Mouse (Mus musculus): ENCODE measurements around the gene Scp2.

The Scp2 gene

DNA sequence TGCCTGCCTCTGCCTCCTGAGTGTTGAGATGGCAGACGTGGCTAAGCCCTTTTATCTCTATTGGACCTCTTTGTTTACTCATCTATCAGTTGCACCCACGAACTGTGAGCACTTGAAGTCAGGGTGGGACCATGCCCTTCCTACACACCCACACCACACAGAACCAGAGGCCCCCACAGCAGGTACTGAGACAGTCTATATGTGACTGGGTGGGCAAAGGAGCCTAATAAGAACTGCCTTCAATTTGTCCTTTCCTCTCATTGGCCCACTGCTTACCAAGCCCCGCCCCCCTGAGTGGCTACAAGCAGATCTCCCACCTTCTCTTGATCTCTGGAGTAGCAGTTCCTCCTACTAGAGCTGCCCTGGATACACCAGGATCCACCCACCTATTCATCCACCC lies 118.6 kb downstream of the Scp2 start:
- in situ Hi-C loops (cut with MboI; ENCODE audit: unreplicated experiment in 2 of 2) = no loop called here

- in situ Hi-C loops (cut with MboI; ENCODE audit: unreplicated experiment in 2 of 2) = no loop called here
Observed at GRCm38 (mm10) chr4:108025269-108025668, 119.5 kb downstream of the Scp2 start.

- in situ Hi-C loops (cut with MboI; ENCODE audit: unreplicated experiment in 2 of 2) = no loop called here
Observed at GRCm38 (mm10) chr4:108024641-108025040, 120.2 kb downstream of the Scp2 start.

- in situ Hi-C loops (cut with MboI; ENCODE audit: unreplicated experiment in 2 of 2) = no loop called here
Observed at GRCm38 (mm10) chr4:108023186-108023585, 121.6 kb downstream of the Scp2 start.

- in situ Hi-C loops (cut with MboI; ENCODE audit: unreplicated experiment in 2 of 2) = no loop called here
Observed at GRCm38 (mm10) chr4:108020178-108020577, 124.6 kb downstream of the Scp2 start.

- in situ Hi-C loops (cut with MboI; ENCODE audit: unreplicated experiment in 2 of 2) = no loop called here
Observed at GRCm38 (mm10) chr4:108018961-108019921, 125.6 kb downstream of the Scp2 start.

DNA sequence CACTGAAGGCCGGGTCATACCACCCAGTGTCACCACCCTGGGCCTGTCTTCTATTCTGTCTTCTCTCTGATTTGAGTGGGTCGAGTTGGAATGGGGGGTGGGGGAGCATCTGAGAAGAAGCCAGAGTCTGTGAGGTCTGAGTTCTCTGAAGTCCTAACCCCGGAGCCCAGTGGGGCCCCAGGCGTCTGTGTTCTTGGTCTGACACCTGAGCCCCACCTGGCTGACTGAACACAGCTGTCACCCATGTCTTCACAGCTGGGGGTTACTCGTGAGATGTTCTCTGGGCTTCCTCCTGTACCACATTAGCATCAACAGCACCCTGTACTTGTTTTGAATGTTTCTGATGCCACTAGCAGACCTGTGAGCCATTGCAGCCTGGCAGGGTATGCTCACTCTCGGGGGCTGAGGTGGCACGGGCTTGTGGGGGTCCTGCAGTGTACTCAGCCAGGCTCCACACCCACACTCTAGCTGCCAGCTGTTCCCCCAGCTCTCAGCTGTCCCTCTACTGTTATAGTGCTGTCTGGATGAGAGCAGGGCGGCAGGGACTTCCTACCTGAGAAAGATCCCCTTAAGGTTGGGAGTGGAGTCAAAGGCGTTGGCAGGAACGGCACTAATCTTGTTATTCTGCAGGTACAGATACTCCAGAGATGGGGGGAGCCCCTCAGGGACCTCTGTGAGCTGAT lies 126.4 kb downstream of the Scp2 start:
- in situ Hi-C loops (cut with MboI; ENCODE audit: unreplicated experiment in 2 of 2) = no loop called here

- in situ Hi-C loops (cut with MboI; ENCODE audit: unreplicated experiment in 2 of 2) = no loop called here
Observed at GRCm38 (mm10) chr4:108017839-108018238, 127.0 kb downstream of the Scp2 start.

DNA sequence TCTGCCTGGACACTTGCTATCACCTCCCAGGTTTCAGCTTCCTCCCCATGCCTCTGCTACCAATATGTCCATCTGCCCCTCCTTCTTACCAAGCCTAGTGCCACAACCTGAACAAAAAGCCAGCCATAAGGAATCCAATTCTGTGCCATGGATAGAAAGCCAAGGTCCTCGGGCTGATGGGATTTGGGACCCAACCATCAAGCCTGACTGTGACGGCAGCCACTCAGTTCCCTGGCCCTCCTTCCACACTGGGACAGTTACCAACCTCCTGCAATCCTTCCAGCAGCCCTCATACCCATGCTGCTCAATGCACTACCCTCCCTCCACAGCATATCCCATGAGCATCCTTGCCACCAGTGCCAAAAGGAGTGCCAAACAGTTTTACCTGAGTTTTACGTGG lies 128.5 kb downstream of the Scp2 start:
- in situ Hi-C loops (cut with MboI; ENCODE audit: unreplicated experiment in 2 of 2) = no loop called here

GRCm38 (mm10) chr4:108015067-108015765 lies 129.6 kb downstream of the Scp2 start:
- in situ Hi-C loops (cut with MboI; ENCODE audit: unreplicated experiment in 2 of 2) = no loop called here

DNA sequence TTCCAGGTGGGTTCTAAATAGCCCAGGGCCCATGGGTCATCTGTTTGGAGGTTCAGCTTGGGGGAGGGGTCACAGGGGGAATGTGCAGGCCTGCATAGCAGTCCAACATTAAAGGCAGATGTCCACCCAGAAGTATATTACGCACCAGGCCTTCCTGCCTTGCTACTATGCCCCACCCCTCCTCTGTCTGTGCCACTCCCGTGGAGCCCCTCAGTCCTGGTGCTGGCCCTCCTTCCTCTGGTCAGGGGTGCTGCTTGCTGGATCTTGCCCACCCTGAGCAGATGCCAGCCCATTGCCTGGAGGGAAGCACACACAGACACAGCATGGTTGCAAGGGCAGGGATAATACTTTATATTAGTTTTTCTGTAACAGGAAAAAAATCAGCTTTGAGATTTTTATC lies 130.3 kb downstream of the Scp2 start:
- in situ Hi-C loops (cut with MboI; ENCODE audit: unreplicated experiment in 2 of 2) = no loop called here

DNA sequence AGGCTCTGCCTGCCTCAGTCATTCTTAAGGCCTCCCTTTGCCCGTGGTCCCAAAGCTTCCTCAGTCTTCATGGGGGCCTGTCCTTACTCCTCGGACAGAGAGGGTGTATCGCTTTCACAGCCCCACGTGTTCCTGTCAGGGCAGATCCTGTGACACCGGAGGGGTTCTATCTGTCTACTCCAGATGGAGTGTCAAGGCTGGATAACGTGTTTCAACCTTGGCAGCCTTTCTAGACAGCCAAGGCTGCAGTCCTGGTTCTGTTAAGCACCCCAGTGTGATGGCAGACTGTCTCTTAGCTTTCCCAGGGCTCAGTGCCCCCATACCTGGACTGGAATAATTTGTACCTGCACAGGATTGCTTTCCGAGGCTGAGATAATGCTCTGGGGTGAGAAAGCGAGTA lies 136.3 kb downstream of the Scp2 start:
- in situ Hi-C loops (cut with MboI; ENCODE audit: unreplicated experiment in 2 of 2) = no loop called here

GRCm38 (mm10) chr4:108007532-108008103 lies 137.2 kb downstream of the Scp2 start:
- in situ Hi-C loops (cut with MboI; ENCODE audit: unreplicated experiment in 2 of 2) = no loop called here

- in situ Hi-C loops (cut with MboI; ENCODE audit: unreplicated experiment in 2 of 2) = no loop called here
Observed at GRCm38 (mm10) chr4:108005328-108005727, 139.5 kb downstream of the Scp2 start.

DNA sequence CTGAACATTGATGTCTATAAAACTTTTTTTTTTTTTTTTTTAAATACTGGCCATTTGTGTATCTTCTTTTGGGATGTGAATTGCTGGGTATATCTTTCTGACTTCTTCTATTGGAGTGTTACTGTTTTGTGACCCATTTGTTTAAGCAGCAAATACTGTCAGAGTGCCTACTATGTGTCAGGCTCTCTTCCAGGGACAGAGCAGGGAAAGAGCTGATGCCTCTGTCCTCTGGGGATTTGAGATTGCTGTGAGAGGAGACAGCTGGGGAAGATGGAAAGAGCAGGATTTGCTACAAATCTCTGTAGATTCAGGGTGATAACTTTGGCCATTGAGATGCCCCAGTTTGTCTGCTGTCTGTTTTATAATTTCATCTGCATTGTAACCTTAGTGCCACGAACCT lies 145.4 kb downstream of the Scp2 start:
- in situ Hi-C loops (cut with MboI; ENCODE audit: unreplicated experiment in 2 of 2) = no loop called here

GRCm38 (mm10) chr4:107998641-107999332 lies 146.0 kb downstream of the Scp2 start:
- in situ Hi-C loops (cut with MboI; ENCODE audit: unreplicated experiment in 2 of 2) = no loop called here

- in situ Hi-C loops (cut with MboI; ENCODE audit: unreplicated experiment in 2 of 2) = no loop called here
Observed at GRCm38 (mm10) chr4:107996418-107996986, 148.3 kb downstream of the Scp2 start.

DNA sequence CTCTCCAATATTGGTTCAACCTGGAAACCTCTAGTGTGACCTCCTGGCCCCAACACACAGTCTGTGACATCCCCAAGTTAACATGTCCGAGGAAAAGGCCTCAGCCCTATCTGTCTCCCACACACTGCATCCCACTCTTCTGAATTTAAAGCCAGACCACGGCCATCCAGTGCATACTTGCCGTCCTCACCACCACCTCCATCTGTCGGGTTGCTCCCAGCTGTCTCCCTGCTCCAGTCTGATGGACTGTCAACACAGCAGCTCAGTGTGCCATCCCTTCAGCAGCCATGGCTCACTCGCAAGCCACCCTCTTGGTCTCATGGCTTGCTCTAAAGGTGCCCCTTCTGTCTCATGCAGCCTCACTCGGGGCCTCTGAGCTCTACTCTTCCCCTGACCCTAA lies 149.1 kb downstream of the Scp2 start:
- in situ Hi-C loops (cut with MboI; ENCODE audit: unreplicated experiment in 2 of 2) = no loop called here

DNA sequence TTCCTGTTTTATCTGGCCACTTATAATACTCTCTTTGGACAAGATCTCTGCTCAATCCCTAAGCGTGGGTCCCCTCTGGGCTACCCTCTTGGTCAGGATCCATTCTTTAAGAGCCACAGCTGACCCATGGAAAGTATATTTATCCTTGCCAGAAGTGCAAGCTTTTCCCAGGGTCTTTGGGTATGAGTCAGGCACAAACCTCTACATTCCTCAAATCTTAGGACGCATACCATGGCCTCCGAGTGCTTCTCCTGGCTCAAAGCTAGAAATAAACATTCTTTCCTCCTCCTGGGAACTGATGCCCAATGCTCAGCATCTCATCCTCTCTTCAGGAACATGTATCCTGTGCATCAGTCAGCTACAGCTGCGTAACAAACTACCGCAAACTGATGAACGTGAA lies 149.8 kb downstream of the Scp2 start:
- in situ Hi-C loops (cut with MboI; ENCODE audit: unreplicated experiment in 2 of 2) = no loop called here
